Mouse (Mus musculus): Measurements from ENCODE around the gene Shmt2.

Shmt2 gene

DNA sequence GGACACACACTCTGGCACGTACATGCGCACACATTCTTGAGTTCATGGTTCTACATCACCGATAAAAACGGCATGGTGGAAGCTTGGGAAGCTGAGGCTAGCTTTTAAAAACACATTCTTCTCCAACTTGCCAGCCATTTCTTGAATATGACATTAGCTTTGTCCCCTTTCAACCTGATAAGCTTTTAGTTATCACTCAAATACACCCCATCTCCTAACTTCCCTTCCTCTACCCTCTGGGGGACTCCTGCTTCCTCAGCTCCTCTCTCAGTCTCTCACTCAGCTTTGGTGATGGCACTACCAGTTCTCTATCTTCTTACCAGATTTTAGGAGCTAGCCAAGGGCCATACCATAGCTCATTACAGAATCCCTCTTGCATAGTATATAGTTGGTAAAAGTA, 47.1 kb downstream of the Shmt2 start:
- DNase-seq (ENCODE audit: low read depth), result no peak

- no peak for DNase-seq (ENCODE audit: low read depth)
Measured at GRCm38 (mm10) chr10:127472722-127473121, 49.5 kb downstream of the Shmt2 start.

DNA sequence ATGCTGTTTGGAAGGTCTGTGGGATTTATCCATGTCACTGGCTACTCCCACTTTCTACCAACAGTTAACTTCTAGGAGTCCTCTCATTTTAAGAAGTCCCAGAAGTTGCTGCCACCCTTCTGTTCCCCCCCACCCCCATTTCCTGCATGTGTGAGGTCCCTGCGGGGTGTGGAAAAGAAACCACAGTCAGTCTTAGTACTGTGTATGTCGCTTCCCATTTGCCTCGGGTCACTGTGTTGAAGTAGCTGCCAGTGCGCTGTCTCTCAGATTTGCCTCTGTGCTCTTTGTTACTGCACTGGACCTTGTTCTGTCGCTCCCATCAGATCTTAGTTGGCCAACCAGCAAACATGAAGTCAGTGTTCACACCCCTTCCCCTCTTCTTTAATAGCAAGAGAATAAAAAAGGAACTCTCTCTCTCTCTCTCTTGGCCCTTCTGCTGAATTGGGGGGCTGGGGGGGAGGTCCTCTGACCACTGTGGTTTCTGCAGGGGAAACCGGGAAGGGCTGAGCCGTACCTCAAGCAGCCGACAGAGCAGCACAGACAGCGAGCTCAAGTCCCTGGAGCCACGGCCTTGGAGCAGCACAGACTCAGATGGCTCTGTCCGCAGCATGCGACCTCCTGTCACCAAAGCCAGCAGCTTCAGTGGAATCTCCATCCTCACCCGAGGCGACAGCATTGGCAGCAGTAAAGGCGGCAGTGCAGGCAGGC, 50.8 kb downstream of the Shmt2 start:
- DNase-seq (ENCODE audit: low read depth), result no peak

Data from c-Kit-positive CD71-positive TER-119-negative erythroid progenitor cells, embryonic 14.5 days (primary cell).